Mouse (Mus musculus) heart, embryonic 11.5 days (tissue): ENCODE measurements around the gene Tmpo. TPM values are rescaled to one million over a fixed set of nuclear protein-coding genes. Genes with fewer than 3 reads are reported as not detected.

Experiments used
- ATAC-seq: fragments of 200-750 bp; cut with Nextera tagmentation; replicated peaks from 2 replicates; pipeline ENCODE4 v1.8.0; 2017; ENCODE audit warnings: moderate library complexity; ENCODE audit not compliant: insufficient number of reproducible peaks, low FRiP score, low TSS enrichment
- H3K27ac ChIP-seq: fragments of 300-500 bp; sonication (generic); 2 replicates; pipeline ENCODE4 v1.5.1; 2014; ENCODE audit warnings: mild to moderate bottlenecking, low read depth, low read length
- H3K27me3 ChIP-seq: fragments of 300-500 bp; sonication (generic); 2 replicates; pipeline ENCODE4 v1.6.1; 2014; ENCODE audit warnings: mild to moderate bottlenecking, low read length, mixed read lengths; ENCODE audit not compliant: control insufficient read depth, insufficient read depth
- H3K36me3 ChIP-seq: fragments of 300-500 bp; sonication (generic); 2 replicates; pipeline ENCODE4 v1.6.1; 2014; ENCODE audit warnings: mild to moderate bottlenecking, low read length, moderate library complexity, mixed read lengths; ENCODE audit not compliant: control insufficient read depth, insufficient read depth
- H3K4me1 ChIP-seq: fragments of 300-500 bp; sonication (generic); 2 replicates; pipeline ENCODE4 v1.6.1; 2014; ENCODE audit warnings: low read length; ENCODE audit not compliant: control insufficient read depth, insufficient read depth
- H3K4me2 ChIP-seq: fragments of 300-500 bp; sonication (generic); 2 replicates; pipeline ENCODE4 v1.6.1; 2014; ENCODE audit warnings: mild to moderate bottlenecking, moderate library complexity
- H3K4me3 ChIP-seq: fragments of 300-500 bp; sonication (generic); 2 replicates; pipeline ENCODE4 v1.5.1; 2014; ENCODE audit warnings: low read depth, low read length
- H3K9ac ChIP-seq: fragments of 300-500 bp; sonication (generic); 2 replicates; pipeline ENCODE4 v1.6.1; 2014; ENCODE audit warnings: mild to moderate bottlenecking, low read depth, low read length, moderate library complexity
- H3K9me3 ChIP-seq: fragments of 300-500 bp; sonication (generic); replicated peaks from 2 replicates; pipeline ENCODE4 v1.6.1; 2016; ENCODE audit warnings: low read length; ENCODE audit not compliant: control insufficient read depth
- WGBS: fragments of 180-500 bp; shearing (Covaris S2); extraction: QIAGEN DNeasy Blood & Tissue Kit; methylation state at CpG from one replicate; pipeline ENCODE4 v1.1.7; 2014; ENCODE audit not compliant: insufficient replicate concordance; 5-methylcytosine and 5-hydroxymethylcytosine counted together
- polyA plus RNA-seq: library from polyadenylated mRNA; unstranded; fragments of >200 nt; fragmentation: Nextera tagmentation; extraction: Ambion mirVana; gene quantifications from 2 replicates; pipeline ENCODE4 v1.2.1, GENCODE M21; 2014

The Tmpo gene
- polyA plus RNA-seq, 1 experiment from 2014 or later: 170 TPM

GRCm38 (mm10) chr10:91139148-91139766 is 41.9 kb downstream of the Tmpo start:
- Histone ChIP-seq H3K4me1 (peaks cover 12% of the 10 kb centered on the region), H3K4me2 (peak overlapping the region; percentile 14; the same call in 1 of the 2 replicates), H3K9me3 (no peaks in the 10 kb centered on the region), H3K4me3 (no peak overlapping the region), H3K27ac (peak overlapping the region; percentile 71), H3K36me3 (no peaks in the 10 kb centered on the region), H3K27me3 (no peaks in the 10 kb centered on the region), H3K9ac (peak overlapping the region; percentile 22; the same call in 1 of the 2 replicates)
- WGBS: 61% methylated on average over 14 of the region's 14 CpGs
- no peak for ATAC-seq

GRCm38 (mm10) chr10:91138317-91138716 is 42.8 kb downstream of the Tmpo start:
- H3K27ac ChIP-seq: no peak overlapping the region
- H3K27me3 ChIP-seq: no peaks in the 10 kb centered on the region
- no peaks in the 10 kb centered on the region for H3K9me3 ChIP-seq
- H3K4me3 ChIP-seq: no peak overlapping the region
- no peak overlapping the region for H3K4me2 ChIP-seq
- no peaks in the 10 kb centered on the region for H3K36me3 ChIP-seq
- 0 out of 2 replicates have a peak, but pooled peaks have one; percentile 10 for ATAC-seq
- 72% methylated on average over 3 of the region's 3 CpGs for WGBS
- no peak overlapping the region for H3K9ac ChIP-seq
- H3K4me1 ChIP-seq: peaks cover 12% of the 10 kb centered on the region

GRCm38 (mm10) chr10:91137400-91137799 is 43.7 kb downstream of the Tmpo start:
- H3K4me1 ChIP-seq: peaks cover 12% of the 10 kb centered on the region
- H3K27me3 ChIP-seq: no peaks in the 10 kb centered on the region
- 82% methylated on average over 9 of the region's 9 CpGs for WGBS
- no peak overlapping the region for H3K4me2 ChIP-seq
- no peak overlapping the region for H3K9ac ChIP-seq
- H3K9me3 ChIP-seq: no peaks in the 10 kb centered on the region
- no peak overlapping the region for H3K27ac ChIP-seq
- H3K4me3 ChIP-seq: no peak overlapping the region
- H3K36me3 ChIP-seq: no peaks in the 10 kb centered on the region
- ATAC-seq: no peak

GRCm38 (mm10) chr10:91135302-91135972 is 45.7 kb downstream of the Tmpo start:
- Histone ChIP-seq H3K27me3 (no peaks in the 10 kb centered on the region), H3K27ac (no peak overlapping the region), H3K36me3 (no peaks in the 10 kb centered on the region), H3K4me2 (no peak overlapping the region), H3K9me3 (no peaks in the 10 kb centered on the region), H3K4me1 (peaks cover 12% of the 10 kb centered on the region), H3K4me3 (no peak overlapping the region), H3K9ac (no peak overlapping the region)
- WGBS: 85% methylated on average over 7 of the region's 7 CpGs
- ATAC-seq: no peak

- Histone ChIP-seq H3K4me3 (no peak overlapping the region), H3K36me3 (no peaks in the 10 kb centered on the region), H3K4me2 (no peak overlapping the region), H3K9ac (no peak overlapping the region), H3K9me3 (no peaks in the 10 kb centered on the region), H3K4me1 (peaks cover 8% of the 10 kb centered on the region; the same call in 1 of the 2 replicates), H3K27me3 (no peaks in the 10 kb centered on the region), H3K27ac (no peak overlapping the region)
- 77% methylated on average over 1 of the region's 1 CpGs for WGBS
- ATAC-seq: no peak
These were observed 49.5 kb downstream of the Tmpo start for GRCm38 (mm10) chr10:91131565-91131964.

- no peak for ATAC-seq
- H3K9me3 ChIP-seq: no peaks in the 10 kb centered on the region
- peaks cover 9% of the 10 kb centered on the region; the same call in 1 of the 2 replicates for H3K4me1 ChIP-seq
- no peaks in the 10 kb centered on the region for H3K27me3 ChIP-seq
- H3K36me3 ChIP-seq: no peaks in the 10 kb centered on the region
- WGBS: 91% methylated on average over 3 of the region's 3 CpGs
- H3K27ac ChIP-seq: no peak overlapping the region
- no peak overlapping the region for H3K4me2 ChIP-seq
- H3K9ac ChIP-seq: no peak overlapping the region
- no peak overlapping the region for H3K4me3 ChIP-seq
These were observed 50.3 kb downstream of the Tmpo start for GRCm38 (mm10) chr10:91130792-91131191.

GRCm38 (mm10) chr10:91128551-91129160 is 52.5 kb downstream of the Tmpo start:
- H3K9ac ChIP-seq: no peak overlapping the region
- no peak for ATAC-seq
- no peaks in the 10 kb centered on the region for H3K36me3 ChIP-seq
- no peaks in the 10 kb centered on the region for H3K27me3 ChIP-seq
- H3K4me1 ChIP-seq: peaks cover 14% of the 10 kb centered on the region; the same call in 1 of the 2 replicates
- no peaks in the 10 kb centered on the region for H3K9me3 ChIP-seq
- H3K4me2 ChIP-seq: no peak overlapping the region
- no peak overlapping the region for H3K27ac ChIP-seq
- no peak overlapping the region for H3K4me3 ChIP-seq
- 73% methylated on average over 1 of the region's 1 CpGs for WGBS

- WGBS: 51% methylated on average over 2 of the region's 2 CpGs
- ATAC-seq: no peak
- peaks cover 14% of the 10 kb centered on the region for H3K4me1 ChIP-seq
- H3K9me3 ChIP-seq: no peaks in the 10 kb centered on the region
- no peak overlapping the region for H3K4me3 ChIP-seq
- no peak overlapping the region for H3K4me2 ChIP-seq
- H3K27ac ChIP-seq: peak overlapping the region; percentile 84
- H3K36me3 ChIP-seq: no peaks in the 10 kb centered on the region
- H3K9ac ChIP-seq: no peak overlapping the region; the same call in 1 of the 2 replicates
- no peaks in the 10 kb centered on the region for H3K27me3 ChIP-seq
These were observed 53.7 kb downstream of the Tmpo start for GRCm38 (mm10) chr10:91127395-91127794.
